Mouse (Mus musculus) stomach, embryonic 14.5 days (tissue): ENCODE data around the gene Wdr48. TPM values are rescaled to one million over a fixed set of nuclear protein-coding genes. Genes with fewer than 3 reads are reported as not detected.

Experiments
- ATAC-seq: fragments of 200-750 bp; cut with Nextera tagmentation; 2 replicates; pipeline ENCODE4 v1.8.0; 2017; ENCODE audit warnings: low read depth, moderate TSS enrichment; ENCODE audit not compliant: insufficient number of reproducible peaks, insufficient read depth, low FRiP score
- H3K27ac ChIP-seq: fragments of 300-500 bp; sonication (generic); 2 replicates; pipeline ENCODE4 v1.5.1; 2014; ENCODE audit warnings: mild to moderate bottlenecking, low read length, moderate library complexity, mixed read lengths
- H3K27me3 ChIP-seq: fragments of 300-500 bp; sonication (generic); 2 replicates; pipeline ENCODE4 v1.6.1; 2014; ENCODE audit warnings: low read length, control low read depth, mixed read lengths; ENCODE audit not compliant: control insufficient read depth, insufficient read depth
- H3K36me3 ChIP-seq: fragments of 300-500 bp; sonication (generic); 2 replicates; pipeline ENCODE4 v1.6.1; 2014; ENCODE audit warnings: mild to moderate bottlenecking, control low read depth, low read length, moderate library complexity, mixed read lengths; ENCODE audit not compliant: control insufficient read depth, insufficient read depth
- H3K4me1 ChIP-seq: fragments of 300-500 bp; sonication (generic); 2 replicates; pipeline ENCODE4 v1.6.1; 2014; ENCODE audit warnings: low read length, control low read depth, mixed read lengths; ENCODE audit not compliant: control insufficient read depth, insufficient read depth
- H3K4me2 ChIP-seq: fragments of 300-500 bp; sonication (generic); replicated peaks from 2 replicates; pipeline ENCODE4 v1.6.1; 2014; ENCODE audit warnings: low read depth, low read length, control low read depth
- H3K4me3 ChIP-seq: fragments of 300-500 bp; sonication (generic); 2 replicates; pipeline ENCODE4 v1.5.1; 2014; ENCODE audit warnings: low read depth, low read length, control low read depth
- H3K9ac ChIP-seq: fragments of 300-500 bp; sonication (generic); replicated peaks from 2 replicates; pipeline ENCODE4 v1.6.1; 2014; ENCODE audit warnings: low read depth, mild to moderate bottlenecking, control low read depth, low read length, moderate library complexity, mixed read lengths
- H3K9me3 ChIP-seq: fragments of 300-500 bp; sonication (generic); 2 replicates; pipeline ENCODE4 v1.6.1; 2016; ENCODE audit warnings: low read depth, low read length, control low read depth; ENCODE audit not compliant: control insufficient read depth
- WGBS: fragments of 180-500 bp; shearing (Covaris S2); extraction: QIAGEN DNeasy Blood & Tissue Kit; methylation state at CpG from one replicate; pipeline ENCODE4 v1.1.7; 2014; 5-methylcytosine and 5-hydroxymethylcytosine counted together
- polyA plus RNA-seq: library from polyadenylated mRNA; unstranded; fragments of >200 nt; fragmentation: Nextera tagmentation; extraction: Ambion mirVana; gene quantifications from 2 replicates; pipeline ENCODE4 v1.2.1, GENCODE M21; 2014

The Wdr48 gene
- polyA plus RNA-seq, 1 experiment from 2014 or later = 57.9 TPM

GRCm38 (mm10) chr9:119974609-119975008 lies 79.9 kb downstream of the Wdr48 start:
- Histone ChIP-seq H3K36me3 (peaks cover 27% of the 10 kb centered on the region; the same call in 1 of the 2 replicates), H3K27me3 (no peaks in the 10 kb centered on the region), H3K9me3 (no peaks in the 10 kb centered on the region), H3K4me1 (peaks cover 29% of the 10 kb centered on the region), H3K27ac (no peak overlapping the region), H3K4me2 (no peak overlapping the region), H3K4me3 (no peak overlapping the region), H3K9ac (no peak overlapping the region)
- 80% methylated on average over 5 of the region's 5 CpGs for WGBS
- ATAC-seq = no peak

DNA sequence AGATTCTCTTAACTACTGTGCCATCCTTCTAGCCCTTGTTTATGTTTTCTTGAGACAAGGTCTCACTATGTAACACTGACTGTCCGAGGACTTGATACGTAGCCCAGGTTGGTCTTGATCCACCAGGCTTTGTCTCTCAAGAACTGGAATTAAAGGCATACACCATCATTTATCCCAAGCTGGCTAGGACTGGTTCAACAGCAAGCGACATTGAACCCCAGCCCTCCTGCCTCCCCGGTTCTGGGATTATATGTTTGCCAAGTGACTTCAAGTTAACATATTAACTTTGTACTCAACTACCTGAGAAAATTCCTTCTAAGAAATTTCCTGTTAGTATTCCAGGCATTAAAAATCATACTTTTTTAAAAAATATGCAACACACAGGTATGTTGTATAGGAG lies 80.6 kb downstream of the Wdr48 start:
- no peak for ATAC-seq
- Histone ChIP-seq H3K4me3 (no peak overlapping the region), H3K9ac (no peak overlapping the region), H3K4me1 (peaks cover 33% of the 10 kb centered on the region), H3K27me3 (no peaks in the 10 kb centered on the region), H3K4me2 (no peak overlapping the region), H3K36me3 (peaks cover 27% of the 10 kb centered on the region; the same call in 1 of the 2 replicates), H3K9me3 (no peaks in the 10 kb centered on the region), H3K27ac (no peak overlapping the region)
- WGBS = 88% methylated on average over 4 of the region's 4 CpGs

Other genes starting within 250 kb of the Wdr48 start
- gene Scn10a, start 175.6 kb upstream of the Wdr48 start, polyA plus RNA-seq = not detected in 2 replicates
- not detected in 2 replicates for gene Scn11a, start 69.4 kb upstream of the Wdr48 start, polyA plus RNA-seq
- 20.9 and 29.5 TPM in 2 replicates for gene Gorasp1, start 42.7 kb downstream of the Wdr48 start, polyA plus RNA-seq
- gene Ttc21a, start 42.7 kb downstream of the Wdr48 start, polyA plus RNA-seq = 0.09 TPM in 1 of 2 replicates, not detected in the other
- gene Csrnp1, start 89.8 kb downstream of the Wdr48 start, polyA plus RNA-seq = 2.5 and 3.2 TPM in 2 replicates
- 0.07 and 0.08 TPM in 2 replicates for gene Xirp1, start 128.7 kb downstream of the Wdr48 start, polyA plus RNA-seq
- 12.9 and 13.7 TPM in 2 replicates for gene Cx3cr1, start 175.0 kb downstream of the Wdr48 start, polyA plus RNA-seq
- 0.22 and 0.27 TPM in 2 replicates for gene Ccr8, start 197.2 kb downstream of the Wdr48 start, polyA plus RNA-seq
- 25.9 and 31.0 TPM in 2 replicates for gene Slc25a38, start 215.5 kb downstream of the Wdr48 start, polyA plus RNA-seq
- 1,874 and 2,010 TPM in 2 replicates for gene Rpsa, start 232.8 kb downstream of the Wdr48 start, polyA plus RNA-seq